Mouse (Mus musculus) MN1 (cell line): Measurements from ENCODE around the gene Amh.
"Not testable (repeated sequence)": the region's sequence is repeated elsewhere in the genome, so short reads cannot be mapped to it uniquely, and the experiment has no call there.

Experiments used
- DNase-seq: peaks from one replicate; pipeline ENCODE4 v3.0.0-alpha.2; 2016; ENCODE audit warnings: low spot score

The Amh gene

DNA sequence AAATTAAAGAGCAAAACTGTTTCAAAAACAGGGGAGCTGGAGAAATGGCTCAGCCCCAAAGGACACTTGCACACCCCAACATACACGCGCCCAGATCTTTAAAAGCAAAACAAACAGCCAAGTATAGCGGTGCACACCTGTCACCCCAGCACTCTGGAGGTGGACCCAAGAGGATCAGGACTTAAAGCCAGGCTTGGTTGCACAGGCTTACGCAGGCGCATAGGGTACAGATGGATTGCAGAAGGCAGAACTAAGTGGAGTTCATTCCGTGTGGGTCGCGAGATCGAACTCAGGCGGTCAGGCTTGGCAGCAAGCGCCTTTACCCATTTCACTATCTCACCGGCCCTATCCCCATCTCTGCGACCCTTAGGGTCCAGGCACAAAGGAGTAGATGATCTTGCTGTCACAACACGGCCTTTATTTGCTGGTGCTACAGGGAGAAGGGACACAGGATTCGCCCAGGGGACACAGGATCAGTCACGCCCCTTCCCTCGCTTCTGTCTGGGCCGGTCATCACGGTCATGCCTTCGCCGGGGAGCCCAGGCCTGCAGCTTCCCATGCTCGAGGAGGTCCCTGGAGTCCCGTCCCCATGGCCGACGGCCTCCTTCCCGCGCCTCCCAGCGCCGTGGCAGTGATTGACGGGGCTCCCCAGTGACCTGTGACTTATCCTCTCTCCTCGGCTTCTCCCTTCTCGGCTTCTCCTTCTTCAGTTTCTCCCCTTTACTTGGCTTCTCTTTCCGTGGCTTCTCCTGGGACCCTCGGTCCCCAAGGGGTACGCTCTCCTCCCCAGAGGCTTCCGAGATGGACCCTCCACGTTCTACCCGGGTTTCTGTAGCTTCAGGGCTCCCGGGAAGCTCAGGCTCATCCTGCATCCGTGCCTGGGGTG, 3.3 kb downstream of the Amh start:
- DNase-seq, result peak; percentile 37

GRCm38 (mm10) chr10:80808985-80809632, 4.1 kb downstream of the Amh start:
- DNase-seq, result peak; percentile 57

DNA sequence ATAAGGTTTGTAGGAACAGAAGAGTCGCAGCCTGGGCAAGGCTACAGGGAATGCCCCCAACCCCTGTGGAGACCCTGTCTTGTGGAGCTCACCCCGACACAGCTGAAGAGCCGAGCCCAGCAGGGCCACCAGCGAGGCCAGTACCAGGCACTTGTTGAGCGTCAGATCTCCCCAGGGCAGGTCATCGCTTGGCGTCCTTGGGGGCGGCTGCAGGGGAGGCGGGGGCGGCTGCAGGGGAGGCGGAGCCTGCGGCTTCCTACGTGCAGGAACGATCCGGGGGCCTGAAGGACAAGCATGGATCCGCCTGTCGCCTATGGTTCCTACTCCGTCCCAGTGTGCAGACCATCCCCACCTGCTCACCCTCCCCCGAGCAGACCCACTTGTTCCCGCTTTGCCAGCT, 5.0 kb downstream of the Amh start:
- no peak for DNase-seq

DNA sequence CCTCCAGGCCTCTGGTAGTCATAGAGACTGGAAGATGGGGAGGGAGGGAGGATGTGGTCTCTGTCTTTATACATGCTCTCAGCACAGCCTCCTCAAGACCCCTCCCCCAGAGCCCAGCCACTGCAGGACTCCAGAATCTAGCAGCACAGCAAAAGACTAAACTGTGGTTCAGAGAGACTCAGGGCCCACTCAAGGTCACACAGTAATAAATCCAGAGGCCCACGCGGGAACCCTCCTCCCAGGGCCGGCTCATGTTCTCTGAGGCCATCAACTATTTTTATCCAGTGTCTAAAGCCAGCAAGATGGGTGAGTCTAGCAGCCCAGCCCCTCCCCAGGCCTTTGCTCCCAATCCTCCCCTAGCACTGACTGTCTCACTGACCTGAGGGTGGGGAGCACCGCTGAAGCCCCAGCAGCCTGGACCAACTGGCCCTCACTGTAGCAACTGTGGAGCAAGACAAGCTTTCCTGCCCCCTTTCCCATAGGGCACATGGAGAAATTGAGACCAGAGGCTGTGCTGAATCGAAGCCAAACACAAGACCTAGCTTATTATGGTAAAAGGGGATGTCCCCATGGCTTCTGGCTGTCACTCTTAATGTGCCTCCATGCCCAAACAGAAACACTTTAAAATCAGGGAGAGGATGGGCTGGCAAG, 7.5 kb downstream of the Amh start:
- DNase-seq, result no peak

DNA sequence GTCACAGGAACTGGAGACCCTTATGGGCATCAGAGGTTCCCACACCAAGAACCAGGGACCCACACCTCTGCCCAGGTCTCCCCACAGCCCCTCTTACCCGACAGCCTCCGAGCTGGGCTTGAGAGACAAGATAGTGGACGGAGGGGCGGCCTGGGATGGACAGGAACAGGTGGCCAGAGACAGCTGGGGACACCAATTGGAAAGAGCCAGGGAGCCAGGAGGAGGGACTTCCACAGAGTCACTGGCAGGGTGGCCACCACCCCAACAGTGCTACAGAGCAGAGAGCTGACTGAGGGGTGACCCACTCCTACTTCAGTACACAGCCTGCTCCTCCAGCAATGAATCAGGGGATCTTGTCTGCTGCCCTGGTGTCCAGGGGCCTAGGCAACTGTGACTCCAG, 8.3 kb downstream of the Amh start, which contains the start of gene Jsrp1:
Gene Jsrp1, minus strand, starts transcription at position 133 of the 400 bp plus-strand sequence.
- DNase-seq, result no peak

- no peak for DNase-seq
These were observed 9.8 kb downstream of the Amh start for GRCm38 (mm10) chr10:80814800-80815199.

DNA sequence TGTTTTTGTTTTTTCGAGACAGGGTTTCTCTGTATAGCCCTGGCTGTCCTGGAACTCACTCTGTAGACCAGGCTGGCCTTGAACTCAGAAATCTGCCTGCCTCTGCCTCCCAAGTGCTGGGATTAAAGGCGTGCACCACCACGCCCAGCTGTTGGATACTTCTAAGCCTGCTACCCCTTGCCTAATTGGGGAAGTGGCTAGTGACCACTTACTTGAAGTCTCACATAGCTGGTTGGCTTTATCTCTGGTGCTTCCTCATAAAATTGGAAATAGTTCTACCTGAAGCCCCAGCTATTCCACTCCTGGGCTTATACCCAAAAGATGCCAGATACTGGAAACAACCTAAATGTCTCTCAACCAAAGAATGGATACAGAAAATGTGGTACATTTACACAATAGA, 11.3 kb downstream of the Amh start:
- DNase-seq, result not testable (repeated sequence)

DNA sequence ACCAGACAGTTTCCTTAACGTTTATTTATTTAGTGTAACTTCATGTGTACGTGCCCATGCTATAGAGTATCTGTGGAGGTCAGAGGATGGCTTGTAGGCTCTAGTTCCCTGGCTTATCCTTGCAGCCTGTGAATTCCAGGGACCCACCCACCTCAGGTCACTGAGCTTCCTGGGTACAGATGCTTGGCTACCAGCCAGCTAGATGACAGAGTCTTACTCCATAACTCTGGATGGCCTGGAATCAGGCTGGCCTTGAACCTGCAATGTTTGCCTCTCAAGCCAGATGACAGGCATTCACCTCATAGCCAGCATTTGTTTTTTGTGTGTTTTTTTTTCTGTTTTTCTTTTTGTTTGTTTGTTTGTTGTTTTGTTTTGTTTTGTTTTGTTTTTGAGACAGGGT, 12.1 kb downstream of the Amh start:
- DNase-seq, result no peak

GRCm38 (mm10) chr10:80817955-80818354, 12.9 kb downstream of the Amh start:
- DNase-seq, result not testable (repeated sequence)

DNA sequence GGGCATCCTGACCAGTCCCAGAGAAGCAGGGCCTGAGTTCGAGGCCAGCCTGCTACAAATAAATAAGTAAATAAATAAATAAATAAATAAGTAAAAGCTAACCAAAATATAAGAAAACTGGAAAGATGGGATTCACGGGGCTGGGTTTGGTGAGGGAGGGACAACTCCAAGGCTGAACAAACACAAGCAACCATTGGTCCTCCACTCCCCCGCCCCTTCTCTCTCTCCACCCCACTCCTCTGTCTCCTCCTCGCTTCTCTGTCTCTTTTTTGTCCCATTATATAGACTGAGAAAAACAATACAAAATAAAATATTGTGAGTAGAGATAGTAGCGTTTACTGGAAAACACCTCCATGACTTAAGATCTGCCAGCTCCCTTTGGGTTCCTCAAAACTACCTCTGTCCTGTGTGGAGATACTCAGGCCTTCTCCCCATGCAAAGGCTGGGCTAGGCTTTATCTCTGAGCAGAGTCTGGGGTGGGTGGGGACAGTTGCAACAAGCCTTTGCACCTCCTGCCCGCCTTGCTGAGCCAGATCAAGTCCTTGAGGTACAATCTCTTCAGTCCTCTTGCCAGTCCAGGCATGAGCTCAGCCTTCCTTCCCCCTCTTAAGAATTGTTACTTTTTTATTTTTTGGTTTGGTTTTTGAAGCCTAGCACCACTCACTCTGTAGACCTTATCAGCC, 13.7 kb downstream of the Amh start:
- no peak for DNase-seq

GRCm38 (mm10) chr10:80819406-80819805, 14.4 kb downstream of the Amh start:
- DNase-seq, result no peak

DNA sequence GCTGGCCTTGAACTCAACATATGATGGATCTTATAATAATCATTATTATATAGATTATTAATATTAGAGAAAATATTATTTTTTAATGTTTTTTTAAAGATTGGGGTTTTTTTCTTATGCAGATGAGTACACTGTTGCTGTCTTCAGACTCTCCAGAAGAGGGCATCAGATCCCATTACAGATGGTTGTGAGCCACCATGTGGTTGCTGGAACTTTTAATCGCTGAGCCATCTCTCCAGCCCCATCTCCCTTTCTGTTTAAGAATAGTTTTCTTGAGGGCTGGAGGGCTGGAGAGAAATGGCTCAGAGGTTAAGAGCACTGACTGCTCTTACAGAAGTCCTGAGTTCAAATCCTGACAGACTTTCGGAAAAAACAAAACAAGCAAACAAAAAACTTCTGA, 16.9 kb downstream of the Amh start:
- DNase-seq, result no peak

DNA sequence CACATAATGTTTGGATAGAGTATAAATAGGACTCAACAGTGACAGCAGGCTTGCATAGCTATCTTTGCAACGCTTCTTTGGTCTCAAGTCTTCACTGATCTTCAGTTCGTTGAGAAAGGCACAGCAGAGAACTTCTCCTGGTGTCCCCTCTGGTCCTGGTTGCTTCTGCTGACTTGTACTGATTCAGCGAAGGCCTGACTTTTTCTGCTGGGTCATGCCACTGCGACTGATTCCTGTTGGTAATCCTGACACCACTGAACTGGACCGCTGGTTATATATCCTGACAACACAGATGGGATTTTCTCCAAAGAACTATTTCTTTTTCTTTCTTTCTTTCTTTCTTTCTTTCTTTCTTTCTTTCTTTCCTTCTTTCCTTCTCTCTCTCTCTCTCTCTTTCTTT, 17.5 kb downstream of the Amh start:
- DNase-seq, result no peak

DNA sequence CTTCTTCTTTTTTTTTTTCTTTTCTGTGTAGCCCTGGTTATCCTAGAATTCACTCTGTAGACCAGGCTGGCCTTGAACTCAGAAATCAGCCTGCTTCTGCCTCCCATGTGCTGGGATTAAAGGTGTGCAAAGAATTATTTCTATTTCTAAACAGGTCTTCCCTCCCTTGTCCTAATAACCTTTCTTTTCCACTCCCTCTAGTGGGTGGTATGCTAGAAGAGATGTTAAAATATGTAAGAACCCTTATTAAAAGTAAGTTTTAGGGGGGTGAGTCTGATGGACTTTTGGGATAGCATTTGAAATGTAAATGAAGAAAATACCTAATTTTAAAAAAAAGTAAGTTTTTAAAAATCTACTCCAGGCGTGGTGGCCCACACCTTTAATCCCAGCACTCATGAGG, 18.3 kb downstream of the Amh start:
- no peak for DNase-seq

GRCm38 (mm10) chr10:80823847-80824643, 19.0 kb downstream of the Amh start:
- DNase-seq, result no peak

DNA sequence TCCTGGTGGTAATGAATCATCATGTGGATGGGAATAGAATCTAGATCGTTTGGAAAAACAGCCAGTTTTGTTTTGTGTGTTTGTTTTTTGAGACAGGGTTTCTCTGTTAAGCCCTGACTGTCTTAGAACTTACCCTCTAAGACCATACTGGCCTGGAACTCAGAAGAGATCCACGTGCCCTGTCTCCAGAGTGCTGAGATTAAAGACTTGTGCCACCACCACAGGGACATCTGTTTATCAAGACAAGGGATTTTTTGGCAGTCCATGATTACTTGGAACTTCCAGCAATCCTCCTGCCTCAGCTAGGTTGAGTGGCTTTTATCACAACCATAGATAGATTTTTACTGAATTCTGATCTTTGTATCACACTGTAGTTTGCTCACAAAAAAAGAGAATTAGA, 19.8 kb downstream of the Amh start:
- DNase-seq, result no peak

- peak; percentile 99 for DNase-seq
These were observed 21.4 kb downstream of the Amh start, which contains the start of gene Oaz1 for GRCm38 (mm10) chr10:80826151-80827062. TSS of gene Oaz1 (plus strand) at chr10:80826656.

- no peak for DNase-seq
These were observed 22.2 kb downstream of the Amh start for GRCm38 (mm10) chr10:80827063-80827869.

DNA sequence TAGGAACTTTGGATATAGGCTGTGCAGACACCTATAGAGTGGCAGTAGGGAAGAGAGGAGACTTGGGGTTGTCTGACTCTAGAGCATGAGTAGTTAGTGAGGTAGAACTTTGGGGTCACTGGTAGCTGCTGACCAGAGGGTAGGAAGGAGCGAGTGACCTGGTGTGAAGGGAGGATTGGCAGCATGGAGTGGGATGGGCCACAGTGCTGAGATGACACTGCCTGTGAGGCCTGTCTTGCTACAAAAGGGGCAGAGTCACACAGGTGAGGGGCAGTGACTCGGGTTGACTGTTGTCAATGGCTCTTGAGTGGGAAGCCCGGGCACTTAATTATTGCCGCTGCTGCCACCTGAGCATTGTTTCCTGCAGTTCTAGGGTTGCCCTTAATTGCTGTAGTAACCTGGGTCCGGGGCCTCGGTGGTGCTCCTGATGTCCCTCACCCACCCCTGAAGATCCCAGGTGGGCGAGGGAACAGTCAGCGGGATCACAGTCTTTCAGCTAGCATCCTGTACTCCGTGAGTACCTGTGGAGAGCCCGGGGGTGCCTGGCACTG, 22.9 kb downstream of the Amh start:
- no peak for DNase-seq
